Mouse (Mus musculus) neural tube, embryonic 11.5 days (tissue): ENCODE data around the gene Kcnab1. TPM values are rescaled to one million over a fixed set of nuclear protein-coding genes. Genes with fewer than 3 reads are reported as not detected.

Experiments used
- ATAC-seq: fragments of 200-750 bp; cut with Nextera tagmentation; 2 replicates; pipeline ENCODE4 v1.8.0; 2017; ENCODE audit warnings: moderate number of reproducible peaks, mild to moderate bottlenecking, moderate TSS enrichment, moderate library complexity; ENCODE audit not compliant: insufficient read depth, low FRiP score, low TSS enrichment
- DNase-seq: peaks from one replicate; pipeline ENCODE4 v3.0.0-alpha.2; 2015; ENCODE audit warnings: low spot score
- H3K27ac ChIP-seq: fragments of 300-500 bp; sonication (generic); 2 replicates; pipeline ENCODE4 v1.5.1; 2014; ENCODE audit warnings: low read depth, mild to moderate bottlenecking, low read length
- H3K27me3 ChIP-seq: fragments of 300-500 bp; sonication (generic); 2 replicates; pipeline ENCODE4 v1.6.1; 2014; ENCODE audit warnings: mild to moderate bottlenecking, low read length, mixed read lengths; ENCODE audit not compliant: control insufficient read depth, insufficient read depth
- H3K36me3 ChIP-seq: fragments of 300-500 bp; sonication (generic); 2 replicates; pipeline ENCODE4 v1.6.1; 2014; ENCODE audit warnings: mild to moderate bottlenecking, low read length, moderate library complexity, mixed read lengths; ENCODE audit not compliant: control insufficient read depth, insufficient read depth
- H3K4me1 ChIP-seq: fragments of 300-500 bp; sonication (generic); 2 replicates; pipeline ENCODE4 v1.6.1; 2014; ENCODE audit warnings: low read length, mixed read lengths; ENCODE audit not compliant: control insufficient read depth, insufficient read depth
- H3K4me2 ChIP-seq: fragments of 300-500 bp; sonication (generic); 2 replicates; pipeline ENCODE4 v1.6.1; 2014; ENCODE audit warnings: low read depth, mild to moderate bottlenecking, moderate library complexity
- H3K4me3 ChIP-seq: fragments of 300-500 bp; sonication (generic); 2 replicates; pipeline ENCODE4 v1.5.1; 2014; ENCODE audit warnings: low read depth, low read length
- H3K9ac ChIP-seq: fragments of 300-500 bp; sonication (generic); 2 replicates; pipeline ENCODE4 v1.6.1; 2014; ENCODE audit warnings: mild to moderate bottlenecking, low read length
- H3K9me3 ChIP-seq: fragments of 300-500 bp; sonication (generic); 2 replicates; pipeline ENCODE4 v1.6.1; 2016; ENCODE audit warnings: low read length; ENCODE audit not compliant: control insufficient read depth
- WGBS: fragments of 180-500 bp; shearing (Covaris S2); extraction: QIAGEN DNeasy Blood & Tissue Kit; methylation state at CpG from one replicate; pipeline ENCODE4 v1.1.7; 2014; 5-methylcytosine and 5-hydroxymethylcytosine counted together
- polyA plus RNA-seq: library from polyadenylated mRNA; unstranded; fragments of >200 nt; fragmentation: Nextera tagmentation; extraction: Ambion mirVana; gene quantifications from 2 replicates; pipeline ENCODE4 v1.2.1, GENCODE M21; 2014

The Kcnab1 gene
- polyA plus RNA-seq, 1 experiment from 2014 or later, result 7.7 TPM

DNA sequence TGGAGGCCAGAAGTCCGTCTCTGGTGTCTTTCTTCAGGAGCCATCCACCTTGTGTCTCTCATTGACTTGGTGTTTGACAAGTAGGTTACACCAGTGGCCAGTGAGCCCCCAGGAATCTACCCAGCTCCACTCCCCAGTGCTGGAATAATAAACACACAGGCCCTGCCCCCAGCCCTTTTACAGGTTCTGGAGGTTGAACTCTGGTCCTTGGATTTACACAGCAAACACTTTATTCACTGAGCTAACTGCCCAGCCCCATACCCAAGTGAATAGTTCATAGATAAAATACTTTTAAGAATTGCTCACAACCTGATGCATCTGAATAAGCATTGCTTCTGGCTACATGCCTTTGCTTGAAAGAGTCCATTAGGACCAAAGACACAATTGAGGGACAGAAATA is 164.1 kb downstream of the Kcnab1 start:
- H3K36me3 ChIP-seq, result no peaks in the 10 kb centered on the region
- no peak overlapping the region for H3K4me2 ChIP-seq
- H3K9ac ChIP-seq, result no peak overlapping the region
- H3K4me1 ChIP-seq, result no peaks in the 10 kb centered on the region
- no peak for ATAC-seq
- no peaks in the 10 kb centered on the region for H3K27me3 ChIP-seq
- H3K27ac ChIP-seq, result no peak overlapping the region
- WGBS, result 78% methylated on average over 1 of the region's 1 CpGs
- H3K9me3 ChIP-seq, result no peaks in the 10 kb centered on the region
- no peak for DNase-seq
- no peak overlapping the region for H3K4me3 ChIP-seq

- no peak for DNase-seq
Observed at GRCm38 (mm10) chr3:65277777-65278176, 168.6 kb downstream of the Kcnab1 start.

GRCm38 (mm10) chr3:65283366-65283765 is 174.2 kb downstream of the Kcnab1 start:
- ATAC-seq (no peak), DNase-seq (no peak)
- no peak overlapping the region for H3K27ac ChIP-seq
- no peaks in the 10 kb centered on the region for H3K36me3 ChIP-seq
- no peak overlapping the region for H3K4me3 ChIP-seq
- 90% methylated on average over 2 of the region's 2 CpGs for WGBS
- H3K4me1 ChIP-seq, result no peaks in the 10 kb centered on the region
- no peaks in the 10 kb centered on the region for H3K9me3 ChIP-seq
- H3K9ac ChIP-seq, result no peak overlapping the region
- H3K4me2 ChIP-seq, result no peak overlapping the region
- no peaks in the 10 kb centered on the region for H3K27me3 ChIP-seq

More at GRCm38 (mm10) chr3:65277777-65278176, 168.6 kb downstream of the Kcnab1 start:
- H3K4me2 ChIP-seq, result no peak overlapping the region
- H3K4me3 ChIP-seq, result no peak overlapping the region
- H3K9me3 ChIP-seq, result no peaks in the 10 kb centered on the region
- H3K27ac ChIP-seq, result no peak overlapping the region
- no peaks in the 10 kb centered on the region for H3K36me3 ChIP-seq
- no peak for ATAC-seq
- H3K4me1 ChIP-seq, result no peaks in the 10 kb centered on the region
- no peaks in the 10 kb centered on the region for H3K27me3 ChIP-seq
- 90% methylated on average over 10 of the region's 10 CpGs for WGBS
- no peak overlapping the region for H3K9ac ChIP-seq

DNA sequence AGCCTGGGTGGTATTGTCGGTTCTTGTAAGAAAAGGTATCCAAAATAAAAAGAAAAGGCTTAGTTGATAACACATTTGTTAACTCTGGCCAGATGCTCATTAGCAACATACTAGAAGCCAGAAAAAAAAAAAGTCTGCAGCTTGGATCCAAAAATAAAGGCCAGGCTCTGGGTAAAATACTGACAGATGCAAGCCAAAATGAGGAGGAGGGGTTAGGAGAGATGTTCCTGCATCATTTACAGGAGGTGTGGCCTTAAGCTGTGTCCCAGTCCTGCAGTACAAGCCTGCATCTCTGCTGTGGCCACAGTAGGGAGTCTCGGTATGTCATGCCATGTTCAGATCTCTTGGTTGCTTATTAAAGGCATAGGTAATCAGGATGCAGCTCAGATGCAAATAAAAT is 179.8 kb downstream of the Kcnab1 start:
- 82% methylated on average over 2 of the region's 2 CpGs for WGBS
- no peaks in the 10 kb centered on the region for H3K9me3 ChIP-seq
- DNase-seq (no peak), ATAC-seq (no peak)
- H3K4me1 ChIP-seq, result no peaks in the 10 kb centered on the region
- H3K36me3 ChIP-seq, result no peaks in the 10 kb centered on the region
- H3K4me2 ChIP-seq, result no peak overlapping the region
- no peaks in the 10 kb centered on the region for H3K27me3 ChIP-seq
- H3K27ac ChIP-seq, result no peak overlapping the region
- no peak overlapping the region for H3K4me3 ChIP-seq
- H3K9ac ChIP-seq, result no peak overlapping the region

DNA sequence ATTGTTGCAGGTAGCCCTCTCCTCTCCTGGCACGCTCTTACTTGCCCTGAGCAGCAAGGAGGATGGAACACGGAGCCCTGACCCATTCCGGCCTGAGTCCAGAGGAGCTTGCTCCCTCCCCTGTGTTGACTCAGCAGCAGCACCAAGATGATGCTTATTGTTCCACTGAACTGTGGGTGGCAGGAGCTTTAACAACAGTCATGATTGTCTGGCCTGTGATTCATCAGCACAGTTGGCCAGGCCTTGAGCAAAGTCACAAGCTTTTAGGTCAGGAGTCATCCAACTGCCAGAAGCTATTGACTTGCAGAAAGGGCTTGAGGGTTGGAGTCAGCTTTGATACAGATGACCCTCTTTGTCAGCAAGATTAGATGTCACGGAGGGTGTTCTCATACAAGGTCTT is 187.8 kb downstream of the Kcnab1 start:
- Histone ChIP-seq H3K36me3 (no peaks in the 10 kb centered on the region), H3K9me3 (no peaks in the 10 kb centered on the region), H3K9ac (no peak overlapping the region), H3K4me1 (no peaks in the 10 kb centered on the region), H3K27ac (no peak overlapping the region), H3K27me3 (no peaks in the 10 kb centered on the region), H3K4me3 (no peak overlapping the region), H3K4me2 (no peak overlapping the region)
- WGBS, result 47% methylated on average over 4 of the region's 4 CpGs
- no peak for DNase-seq
- no peak for ATAC-seq

GRCm38 (mm10) chr3:65299205-65299604 is 190.0 kb downstream of the Kcnab1 start:
- ATAC-seq (no peak), DNase-seq (no peak)
- WGBS, result 90% methylated on average over 4 of the region's 4 CpGs
- Histone ChIP-seq H3K27me3 (no peaks in the 10 kb centered on the region), H3K4me3 (no peak overlapping the region), H3K36me3 (no peaks in the 10 kb centered on the region), H3K4me1 (no peaks in the 10 kb centered on the region), H3K27ac (no peak overlapping the region), H3K9ac (no peak overlapping the region), H3K4me2 (no peak overlapping the region), H3K9me3 (no peaks in the 10 kb centered on the region)

DNA sequence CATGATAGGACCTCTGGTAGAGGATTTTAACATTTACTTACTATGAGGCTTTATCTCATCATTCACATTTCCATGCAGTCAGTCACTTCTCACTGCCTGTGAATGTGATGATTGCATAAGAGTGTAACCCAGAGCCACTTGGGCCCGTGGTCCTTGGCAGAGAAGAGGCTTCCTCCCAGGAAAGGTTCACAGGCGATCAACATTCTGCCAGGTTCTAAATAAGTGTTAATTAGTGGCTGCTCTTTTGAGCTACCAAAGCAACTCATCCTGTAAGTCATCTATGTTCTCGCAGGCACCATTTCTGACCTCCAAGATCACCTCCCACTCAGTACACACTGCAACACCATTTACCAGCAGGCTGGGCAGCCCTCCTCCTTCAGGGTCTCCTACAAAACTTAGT is 192.3 kb downstream of the Kcnab1 start:
- H3K27ac ChIP-seq, result no peak overlapping the region
- H3K27me3 ChIP-seq, result no peaks in the 10 kb centered on the region
- WGBS, result 75% methylated on average over 3 of the region's 3 CpGs
- no peak overlapping the region for H3K4me2 ChIP-seq
- no peaks in the 10 kb centered on the region for H3K9me3 ChIP-seq
- no peaks in the 10 kb centered on the region for H3K4me1 ChIP-seq
- no peak overlapping the region for H3K4me3 ChIP-seq
- no peaks in the 10 kb centered on the region for H3K36me3 ChIP-seq
- DNase-seq, result no peak
- H3K9ac ChIP-seq, result no peak overlapping the region
- ATAC-seq, result no peak

DNA sequence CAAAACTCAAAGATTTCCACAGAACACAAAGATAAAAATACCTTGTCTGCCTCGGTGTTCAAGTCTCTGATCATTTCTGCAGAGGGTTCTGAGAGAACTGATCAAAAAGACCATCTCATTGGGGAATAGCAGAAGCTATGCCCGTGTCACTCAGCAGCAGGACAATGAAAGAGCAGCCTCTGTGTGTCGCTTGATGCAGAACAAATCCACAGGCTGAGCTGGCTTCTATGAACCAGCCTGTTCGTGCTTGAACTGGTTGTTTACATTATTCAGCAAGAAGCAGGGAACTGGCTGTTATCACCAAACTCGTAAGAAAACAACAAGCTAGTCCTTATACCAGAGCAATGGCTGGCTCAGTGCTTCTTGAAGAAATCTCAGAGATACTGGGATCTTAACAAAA is 193.4 kb downstream of the Kcnab1 start:
- Histone ChIP-seq H3K27ac (no peak overlapping the region), H3K9me3 (no peaks in the 10 kb centered on the region), H3K4me1 (no peaks in the 10 kb centered on the region), H3K36me3 (no peaks in the 10 kb centered on the region), H3K9ac (no peak overlapping the region), H3K4me2 (no peak overlapping the region), H3K27me3 (no peaks in the 10 kb centered on the region), H3K4me3 (no peak overlapping the region)
- DNase-seq (no peak), ATAC-seq (no peak)
- WGBS, result 29% methylated on average over 5 of the region's 5 CpGs

- no peaks in the 10 kb centered on the region for H3K36me3 ChIP-seq
- no peaks in the 10 kb centered on the region for H3K9me3 ChIP-seq
- ATAC-seq (no peak), DNase-seq (no peak)
- no peaks in the 10 kb centered on the region for H3K27me3 ChIP-seq
- no peak overlapping the region for H3K4me3 ChIP-seq
- no peak overlapping the region for H3K27ac ChIP-seq
- no peak overlapping the region for H3K9ac ChIP-seq
- no peaks in the 10 kb centered on the region for H3K4me1 ChIP-seq
- no peak overlapping the region for H3K4me2 ChIP-seq
- WGBS, result 75% methylated on average over 6 of the region's 6 CpGs
Observed at GRCm38 (mm10) chr3:65315837-65316236, 206.7 kb downstream of the Kcnab1 start.
